ENCODE assay signal across 13 mouse cellular contexts in the genomic region with DNA sequence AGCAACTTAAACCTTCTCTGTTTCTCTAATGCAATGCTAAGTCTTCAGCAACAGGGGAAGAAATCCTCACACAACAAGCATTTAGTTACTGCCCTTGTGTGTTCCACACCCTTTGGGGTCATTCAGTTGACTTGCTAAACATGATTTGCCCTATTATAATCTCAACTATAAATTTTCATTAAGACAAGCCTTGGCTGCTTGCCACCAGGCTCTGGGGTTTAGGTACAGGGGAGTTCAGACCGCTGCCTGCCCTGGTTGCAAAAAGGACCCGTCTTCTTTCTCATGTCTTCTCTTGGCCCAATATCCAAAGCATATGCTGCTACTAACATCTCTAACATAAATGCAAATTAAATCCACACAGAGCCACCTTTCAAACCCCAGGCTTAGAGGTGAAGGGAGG. TPM values are rescaled to one million over a fixed set of nuclear protein-coding genes. Genes with fewer than 3 reads are reported as not detected.
DNase-seq lines count a peak whose midpoint lies in the region; ATAC-seq and TF ChIP-seq lines count a peak whose summit lies in the region.
"Had no signal": no experiment of that assay in that cellular context is flagged by ENCODE, and none has a peak within 500 bp of the region (broad histone marks: within the 10 kb centered on the region; RNA-seq: fewer than 3 reads in every experiment).

No protein-coding gene starts in this region.

- peak overlapping the region; percentile 51 for H3K27ac ChIP-seq in lung, embryonic 15.5 days
- H3K27ac ChIP-seq in lung, postnatal 0 days (ENCODE audit: low read length): no peak overlapping the region
- peak overlapping the region; percentile 55; the same call in 1 of the 2 replicates for H3K27ac ChIP-seq in embryonic facial prominence, embryonic 15.5 days (replicated peaks)
- H3K27ac ChIP-seq in stomach, embryonic 15.5 days: peak overlapping the region; percentile 88
- no peak overlapping the region for H3K27ac ChIP-seq in liver, postnatal 0 days (ENCODE audit: low read depth)
- H3K27ac ChIP-seq: liver, embryonic 13.5 days had no signal

- ATAC-seq in lung, embryonic 15.5 days (ENCODE audit: borderline replicate concordance, extremely low read depth, low FRiP score, low TSS enrichment): no peak
- ATAC-seq in lung, postnatal 0 days: no peak
- ATAC-seq in embryonic facial prominence, embryonic 15.5 days (ENCODE audit: insufficient number of reproducible peaks, low FRiP score, low TSS enrichment, low read depth): no peak
- no peak for ATAC-seq in stomach, embryonic 15.5 days (ENCODE audit: insufficient read depth, low FRiP score, low read depth)
- no peak for ATAC-seq in liver, postnatal 0 days

- no peak overlapping the region for H3K4me2 ChIP-seq in lung, embryonic 15.5 days
- H3K4me2 ChIP-seq in lung, postnatal 0 days (replicated peaks; ENCODE audit: low read depth, low read length): no peak overlapping the region
- H3K4me2 ChIP-seq in embryonic facial prominence, embryonic 15.5 days (replicated peaks): no peak overlapping the region
- H3K4me2 ChIP-seq in stomach, embryonic 15.5 days: no peak overlapping the region
- no peak overlapping the region for H3K4me2 ChIP-seq in liver, postnatal 0 days (ENCODE audit: low read depth, low read length)
- H3K4me2 ChIP-seq: forebrain, embryonic 15.5 days; heart, embryonic 12.5 days; kidney, embryonic 15.5 days; liver, embryonic 13.5 days had no signal

- peaks cover 64% of the 10 kb centered on the region for H3K4me1 ChIP-seq in lung, embryonic 15.5 days
- H3K4me1 ChIP-seq in lung, postnatal 0 days (ENCODE audit: insufficient read depth, low read depth, low read length): peaks cover 12% of the 10 kb centered on the region; the same call in 1 of the 2 replicates
- H3K4me1 ChIP-seq in embryonic facial prominence, embryonic 15.5 days: peaks cover 68% of the 10 kb centered on the region
- H3K4me1 ChIP-seq in stomach, embryonic 15.5 days: peaks cover 42% of the 10 kb centered on the region
- peaks cover 9% of the 10 kb centered on the region; the same call in 1 of the 2 replicates for H3K4me1 ChIP-seq in liver, postnatal 0 days (ENCODE audit: insufficient read depth)

- WGBS in lung, embryonic 15.5 days: 56% methylated on average over 2 of the region's 2 CpGs
- 59% methylated on average over 2 of the region's 2 CpGs for WGBS in lung, postnatal 0 days
- 49% methylated on average over 2 of the region's 2 CpGs for WGBS in embryonic facial prominence, embryonic 15.5 days
- WGBS in stomach, embryonic 15.5 days: 44% methylated on average over 2 of the region's 2 CpGs
- 86% methylated on average over 2 of the region's 2 CpGs for WGBS in liver, postnatal 0 days (ENCODE audit: insufficient replicate concordance)

- H3K4me3 ChIP-seq in lung, embryonic 15.5 days: no peak overlapping the region
- H3K4me3 ChIP-seq in lung, postnatal 0 days (ENCODE audit: low read depth, low read length): no peak overlapping the region
- no peak overlapping the region for H3K4me3 ChIP-seq in embryonic facial prominence, embryonic 15.5 days (replicated peaks)
- no peak overlapping the region for H3K4me3 ChIP-seq in stomach, embryonic 15.5 days (replicated peaks)
- no peak overlapping the region for H3K4me3 ChIP-seq in liver, postnatal 0 days (ENCODE audit: low read depth, low read length)
- H3K4me3 ChIP-seq: forebrain, embryonic 15.5 days; heart, embryonic 12.5 days; kidney, embryonic 15.5 days; liver, embryonic 13.5 days had no signal

- peak; percentile 38 to 48 for DNase-seq in cerebellum, postnatal 10 days
- DNase-seq in cerebellum, postnatal 25 days: no peak
- DNase-seq in lung, postnatal 0 days (ENCODE audit: low spot score): no peak
- no peak for DNase-seq in liver, postnatal 0 days
- no peak for DNase-seq in heart, adult 9 months (ENCODE audit: low spot score in 2 of 2)
- DNase-seq: gastrocnemius, postnatal 10 days; liver, embryonic 13.5 days had no signal

- H3K9ac ChIP-seq in lung, embryonic 15.5 days: no peak overlapping the region
- no peak overlapping the region for H3K9ac ChIP-seq in lung, postnatal 0 days (replicated peaks; ENCODE audit: low read depth)
- no peak overlapping the region for H3K9ac ChIP-seq in embryonic facial prominence, embryonic 15.5 days
- no peak overlapping the region for H3K9ac ChIP-seq in stomach, embryonic 15.5 days
- H3K9ac ChIP-seq in liver, postnatal 0 days (replicated peaks): no peak overlapping the region
- H3K9ac ChIP-seq: forebrain, embryonic 15.5 days; heart, embryonic 12.5 days; kidney, embryonic 15.5 days; liver, embryonic 13.5 days had no signal

- H3K9me3 ChIP-seq in lung, embryonic 15.5 days: no peaks in the 10 kb centered on the region
- no peaks in the 10 kb centered on the region for H3K9me3 ChIP-seq in lung, postnatal 0 days (ENCODE audit: low read length)
- H3K9me3 ChIP-seq in embryonic facial prominence, embryonic 15.5 days (replicated peaks): no peaks in the 10 kb centered on the region
- no peaks in the 10 kb centered on the region for H3K9me3 ChIP-seq in stomach, embryonic 15.5 days
- H3K9me3 ChIP-seq in liver, postnatal 0 days (ENCODE audit: low read length): no peaks in the 10 kb centered on the region
- H3K9me3 ChIP-seq: forebrain, embryonic 15.5 days; heart, embryonic 12.5 days; kidney, embryonic 15.5 days; liver, embryonic 13.5 days had no signal

- H3K36me3 ChIP-seq in lung, embryonic 15.5 days: peaks cover 82% of the 10 kb centered on the region
- peaks cover 14% of the 10 kb centered on the region; the same call in 1 of the 2 replicates for H3K36me3 ChIP-seq in lung, postnatal 0 days (ENCODE audit: insufficient read depth, low read length)
- peaks cover 61% of the 10 kb centered on the region for H3K36me3 ChIP-seq in embryonic facial prominence, embryonic 15.5 days
- H3K36me3 ChIP-seq in stomach, embryonic 15.5 days: peaks cover 23% of the 10 kb centered on the region
- peaks cover 57% of the 10 kb centered on the region for H3K36me3 ChIP-seq in liver, postnatal 0 days (replicated peaks; ENCODE audit: insufficient read depth, low read length)

- no peak for TF ChIP-seq EP300 in lung, postnatal 0 days (IDR thresholded peaks at IDR 0.05)
- no peak for TF ChIP-seq EP300 in liver, postnatal 0 days (IDR thresholded peaks at IDR 0.05; ENCODE audit: low read depth)

- H3K27me3 ChIP-seq in lung, embryonic 15.5 days: no peaks in the 10 kb centered on the region
- H3K27me3 ChIP-seq in lung, postnatal 0 days (replicated peaks; ENCODE audit: insufficient read depth, low read length): no peaks in the 10 kb centered on the region
- H3K27me3 ChIP-seq in embryonic facial prominence, embryonic 15.5 days: no peaks in the 10 kb centered on the region
- H3K27me3 ChIP-seq in stomach, embryonic 15.5 days (replicated peaks): no peaks in the 10 kb centered on the region
- H3K27me3 ChIP-seq in liver, postnatal 0 days (ENCODE audit: insufficient read depth, low read length): no peaks in the 10 kb centered on the region
- H3K27me3 ChIP-seq: heart, embryonic 12.5 days; kidney, embryonic 15.5 days; liver, embryonic 13.5 days had no signal

- TF ChIP-seq CTCF in lung, postnatal 0 days (IDR thresholded peaks at IDR 0.05): no peak
- TF ChIP-seq CTCF in liver, postnatal 0 days (IDR thresholded peaks at IDR 0.05; ENCODE audit: low read depth): no peak

RNA-seq across cellular contexts. Expression of a gene that starts 27.0 kb away (rescaled TPM):
- 25.2 and 28.7 TPM in 2 replicates for polyA plus RNA-seq in lung, embryonic 15.5 days (2015; fragmentation: Nextera tagmentation; extraction: Ambion mirVana)
- 26.0 and 37.6 TPM in 2 replicates for polyA plus RNA-seq in lung, postnatal 0 days (2015; fragmentation: Nextera tagmentation; extraction: Ambion mirVana)
- polyA plus RNA-seq in embryonic facial prominence, embryonic 15.5 days (2015; fragmentation: Nextera tagmentation; extraction: Ambion mirVana): 22.8 and 22.9 TPM in 2 replicates
- polyA plus RNA-seq in stomach, embryonic 15.5 days (2015; fragmentation: Nextera tagmentation; extraction: Ambion mirVana): 17.8 and 18.6 TPM in 2 replicates
- 3.5 and 5.2 TPM in 2 replicates for polyA plus RNA-seq in liver, postnatal 0 days (2015; fragmentation: Nextera tagmentation; extraction: Ambion mirVana)

RNA-seq across cellular contexts. Expression of a gene that starts 49.3 kb away (rescaled TPM):
- 34.8 and 36.8 TPM in 2 replicates for polyA plus RNA-seq in lung, embryonic 15.5 days (2015; fragmentation: Nextera tagmentation; extraction: Ambion mirVana)
- polyA plus RNA-seq in lung, postnatal 0 days (2015; fragmentation: Nextera tagmentation; extraction: Ambion mirVana): 15.2 and 21.3 TPM in 2 replicates
- polyA plus RNA-seq in embryonic facial prominence, embryonic 15.5 days (2015; fragmentation: Nextera tagmentation; extraction: Ambion mirVana): 21.9 and 25.9 TPM in 2 replicates
- polyA plus RNA-seq in stomach, embryonic 15.5 days (2015; fragmentation: Nextera tagmentation; extraction: Ambion mirVana): 32.1 and 34.3 TPM in 2 replicates
- 1.8 and 2.5 TPM in 2 replicates for polyA plus RNA-seq in liver, postnatal 0 days (2015; fragmentation: Nextera tagmentation; extraction: Ambion mirVana)

Comparison
In these comparisons a context has a peak if more than half of its experiments do, and no peak if none do; other contexts are left out.
1. DNase-seq: peak in cerebellum, postnatal 10 days (2 of 2); none in cerebellum, postnatal 25 days (0 of 2), lung, postnatal 0 days (single experiment), liver, postnatal 0 days (single experiment) and heart, adult 9 months (0 of 2).
2. H3K27ac ChIP-seq: peak in lung, embryonic 15.5 days (single experiment), embryonic facial prominence, embryonic 15.5 days (single experiment) and stomach, embryonic 15.5 days (single experiment); none in lung, postnatal 0 days (single experiment) and liver, postnatal 0 days (single experiment).